Mouse (Mus musculus): Measurements from ENCODE around the gene Cyb5rl. TPM values are rescaled to one million over a fixed set of nuclear protein-coding genes. Genes with fewer than 3 reads are reported as not detected.

Gene Cyb5rl
- total RNA-seq (2015; ENCODE audit: low replicate concordance): 0.63 TPM in 1 of 2 replicates, not detected in the other
- 0.28 and 0.34 TPM in 2 replicates for total RNA-seq (2017; ENCODE audit: low replicate concordance)

DNA sequence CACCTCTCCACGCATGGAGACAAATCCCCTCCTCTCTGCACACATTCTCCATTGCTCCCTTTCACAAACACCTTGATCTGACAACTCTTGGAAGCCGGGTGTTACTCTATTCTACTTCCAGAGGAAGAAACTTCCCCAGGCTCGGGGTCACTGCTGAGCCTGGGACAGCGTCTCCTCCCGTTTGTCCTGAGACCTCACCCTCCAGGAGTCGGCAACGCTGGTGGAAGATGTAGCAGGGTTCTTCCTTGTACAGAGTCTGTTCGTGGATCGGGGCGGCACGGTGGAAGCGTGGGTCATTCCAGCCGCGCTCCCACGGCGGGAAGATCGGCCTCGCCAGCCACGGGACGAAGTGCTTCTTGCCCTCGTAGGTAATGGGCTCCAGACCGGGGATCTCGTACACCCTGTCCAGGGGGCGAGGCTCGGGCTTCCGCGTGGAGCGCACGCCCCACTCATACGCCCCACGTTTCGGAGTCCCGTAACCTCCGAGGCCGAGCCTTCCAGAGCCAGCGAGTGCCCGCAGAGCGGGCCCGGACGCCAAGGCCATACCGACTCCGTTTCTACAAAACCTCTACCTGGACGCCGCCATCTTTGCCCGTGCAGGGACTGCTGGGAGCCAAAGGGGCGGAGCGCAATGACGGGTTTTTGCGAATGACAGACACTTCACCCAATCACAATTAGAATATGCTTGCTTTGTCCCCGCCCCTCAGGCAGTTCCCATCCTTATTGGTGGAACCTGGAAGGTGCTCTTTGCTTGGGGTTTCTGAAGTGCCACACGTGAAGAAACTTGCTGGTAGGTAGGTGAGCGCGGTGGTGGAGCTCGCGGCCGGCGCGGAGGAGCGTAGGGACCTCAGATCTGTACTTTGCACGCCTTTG, at the start of gene Cyb5rl, which contains the start of gene Mrpl37:
Gene Cyb5rl, plus strand, starts transcription at position 737 of the 873 bp plus-strand sequence.
Gene Mrpl37, minus strand, starts transcription at position 617 of the 873 bp plus-strand sequence.
- ATAC-seq (replicated peaks; ENCODE audit: low FRiP score, poor library complexity, severe bottlenecking): peak; percentile 99

DNA sequence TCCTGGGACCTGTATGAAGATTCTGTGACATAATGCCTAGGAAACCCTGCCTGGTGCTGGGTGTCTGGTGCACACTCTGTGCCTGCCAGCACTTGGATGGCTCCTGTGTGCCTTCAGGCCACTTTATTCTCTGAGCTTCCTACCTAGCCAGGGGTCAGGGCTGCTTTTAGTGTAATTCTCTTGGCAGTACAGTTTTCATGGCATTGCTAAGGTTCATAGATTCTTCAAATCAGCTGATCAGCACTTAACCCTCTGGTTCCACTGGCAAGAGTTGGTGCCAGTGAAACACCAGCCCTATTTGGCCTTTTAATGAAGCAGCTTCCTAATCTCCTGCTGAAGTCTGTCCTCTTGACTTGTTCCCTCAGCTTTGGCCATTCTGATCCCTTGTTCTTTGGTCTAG, 49.5 kb upstream of the Cyb5rl start:
- no peak for ATAC-seq (replicated peaks; ENCODE audit: low FRiP score, poor library complexity, severe bottlenecking)

DNA sequence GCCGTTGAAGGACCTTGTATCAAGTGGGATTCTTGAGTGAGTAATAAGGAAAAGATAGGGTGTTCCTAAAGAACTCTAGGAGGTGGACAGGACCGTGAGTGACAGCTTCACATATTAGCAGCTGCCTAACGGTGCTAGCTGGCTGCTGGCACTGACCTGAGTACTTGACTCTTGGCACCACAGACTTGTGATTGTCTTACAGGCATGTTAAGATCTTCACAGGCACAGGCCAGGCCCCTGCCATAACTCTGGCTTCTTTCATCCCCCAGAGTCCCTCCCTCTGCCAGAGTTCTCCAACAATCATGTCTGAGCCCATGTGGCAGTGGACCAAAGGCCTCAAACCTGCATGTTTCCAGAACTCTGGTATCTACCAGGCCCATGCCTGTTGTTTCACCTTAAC, 48.3 kb upstream of the Cyb5rl start:
- ATAC-seq (replicated peaks; ENCODE audit: low FRiP score, poor library complexity, severe bottlenecking): no peak

DNA sequence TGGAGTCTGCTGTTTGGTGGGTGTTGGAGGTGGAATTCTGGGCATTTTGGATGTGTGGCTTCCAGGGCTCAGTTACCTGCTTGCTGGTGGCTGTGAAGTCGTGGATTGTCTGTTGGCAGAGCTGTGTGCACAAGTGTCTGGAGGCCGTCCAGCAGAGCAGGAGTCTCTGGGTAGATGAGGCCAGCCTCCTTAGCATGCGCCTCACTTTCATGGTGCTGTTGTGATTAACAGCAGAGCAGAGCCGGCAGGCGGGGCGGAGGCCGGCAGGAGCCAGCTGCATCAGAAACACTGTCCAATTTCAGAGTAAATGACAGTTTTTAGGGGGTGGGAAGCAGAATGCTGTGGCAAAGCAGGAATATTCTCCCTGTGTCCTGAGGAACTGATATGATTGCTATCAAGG, 47.8 kb upstream of the Cyb5rl start:
- ATAC-seq (replicated peaks; ENCODE audit: low FRiP score, poor library complexity, severe bottlenecking): no peak

DNA sequence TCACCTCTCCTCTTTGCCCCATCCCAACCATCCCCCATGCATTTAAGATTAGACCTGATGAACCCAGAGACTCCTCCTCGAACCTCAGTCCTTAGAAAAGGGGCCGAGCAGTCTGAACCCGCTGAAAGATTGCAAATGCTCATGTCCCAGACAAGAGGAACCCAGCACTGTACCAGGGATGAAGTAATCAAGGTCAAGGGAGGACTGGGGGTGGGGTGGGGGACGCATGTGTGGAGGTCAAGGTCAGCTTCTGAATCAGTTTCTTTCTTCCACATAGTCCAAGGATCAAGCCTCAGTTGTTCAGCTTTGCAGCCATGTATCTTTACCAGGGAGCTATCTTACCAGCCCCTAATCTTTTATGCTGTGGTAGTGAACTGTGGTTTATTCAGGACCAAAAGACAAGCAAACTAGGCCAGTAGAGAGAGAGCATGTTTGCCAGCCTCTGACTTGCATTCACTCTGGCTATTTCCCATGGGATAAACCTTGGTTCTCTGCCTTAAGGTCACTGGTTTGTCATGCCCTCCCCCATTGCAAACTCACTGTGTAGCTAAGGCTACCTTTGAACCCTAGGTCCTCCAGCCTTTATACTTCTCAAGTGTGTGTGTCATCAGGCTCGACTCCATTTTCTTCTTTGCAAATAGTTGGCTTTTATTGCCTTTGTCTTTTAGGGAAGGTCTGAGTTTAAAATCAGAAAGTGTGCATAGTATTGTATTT, 46.3 kb upstream of the Cyb5rl start:
- ATAC-seq (replicated peaks; ENCODE audit: low FRiP score, poor library complexity, severe bottlenecking): no peak

DNA sequence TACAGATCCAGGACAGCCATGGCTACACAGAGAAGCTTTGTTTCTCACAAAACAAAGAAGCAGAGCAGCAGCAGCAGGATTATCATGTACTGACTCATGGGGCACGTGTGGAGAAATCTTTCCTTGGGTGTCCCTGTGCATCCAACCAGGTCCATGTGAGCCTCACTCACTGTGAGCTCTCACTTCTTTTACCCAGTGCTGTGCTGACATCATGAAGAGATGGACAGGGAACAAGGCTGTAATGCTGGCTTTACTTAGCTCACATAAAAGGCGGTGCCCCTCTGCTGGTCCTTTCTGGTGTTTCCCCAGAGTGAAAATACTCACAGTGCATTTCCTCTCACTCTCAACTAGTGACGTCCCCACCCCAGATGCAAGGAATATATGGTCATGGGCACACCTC, 45.3 kb upstream of the Cyb5rl start:
- ATAC-seq (replicated peaks; ENCODE audit: low FRiP score, poor library complexity, severe bottlenecking): no peak

DNA sequence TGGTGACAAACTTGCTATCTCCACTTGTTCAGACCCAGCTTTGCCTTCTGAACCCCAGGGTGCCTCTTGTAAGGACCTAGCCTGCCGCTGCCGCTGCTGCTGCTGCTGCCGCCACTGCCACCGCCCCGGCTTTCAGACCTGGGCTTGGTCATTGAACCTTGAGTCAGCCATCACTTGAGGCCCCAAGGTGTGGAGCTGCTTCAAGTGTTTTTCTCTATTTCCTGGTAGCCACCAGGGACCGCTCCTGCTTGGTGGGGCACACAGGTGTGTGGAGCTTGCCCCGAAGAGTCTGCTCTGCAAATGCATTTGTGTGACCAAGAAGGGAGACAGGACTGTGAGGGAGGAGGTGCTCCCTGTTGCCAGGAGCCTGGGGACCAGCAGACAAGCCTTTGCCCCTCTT, 41.9 kb upstream of the Cyb5rl start:
- no peak for ATAC-seq (replicated peaks; ENCODE audit: low FRiP score, poor library complexity, severe bottlenecking)

DNA sequence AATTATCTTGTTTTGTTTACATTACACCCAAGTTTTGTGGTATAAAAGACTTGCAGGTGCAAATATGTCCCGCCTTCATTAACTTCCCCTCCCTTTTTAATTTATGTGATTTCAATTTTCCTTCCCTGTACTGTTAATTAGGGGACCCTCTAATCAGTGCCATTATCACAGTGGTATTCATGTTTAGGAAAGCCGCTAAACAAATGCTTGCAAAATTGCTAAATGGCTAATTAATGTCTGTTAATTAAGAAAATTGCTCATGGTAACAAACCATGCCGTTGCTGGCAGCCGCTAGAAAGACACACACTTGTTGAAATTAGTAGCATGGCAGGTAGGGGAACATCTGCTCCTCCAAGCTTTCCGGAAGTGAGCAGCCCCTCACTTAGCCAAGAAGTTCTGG, 41.4 kb upstream of the Cyb5rl start:
- no peak for ATAC-seq (replicated peaks; ENCODE audit: low FRiP score, poor library complexity, severe bottlenecking)

DNA sequence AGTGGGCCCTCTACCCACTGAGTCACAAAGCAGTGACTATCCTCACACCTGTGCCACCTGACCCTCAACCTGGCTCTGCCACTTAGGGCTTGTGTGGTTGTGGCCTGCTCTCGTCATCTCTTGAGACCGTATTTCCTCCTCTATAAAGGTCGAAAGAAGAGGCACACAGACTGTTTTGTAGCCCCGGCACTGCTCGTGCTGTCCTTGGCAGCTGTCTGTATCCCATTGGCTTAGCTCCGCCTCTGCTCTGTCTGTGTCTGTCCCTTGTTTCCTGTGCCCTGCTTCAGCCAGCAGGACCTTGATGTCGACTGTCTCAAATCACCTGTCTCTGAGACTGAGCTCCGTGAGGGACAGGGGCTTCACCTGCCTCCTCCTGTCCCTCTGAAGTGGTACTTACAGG, 40.3 kb upstream of the Cyb5rl start:
- no peak for ATAC-seq (replicated peaks; ENCODE audit: low FRiP score, poor library complexity, severe bottlenecking)

DNA sequence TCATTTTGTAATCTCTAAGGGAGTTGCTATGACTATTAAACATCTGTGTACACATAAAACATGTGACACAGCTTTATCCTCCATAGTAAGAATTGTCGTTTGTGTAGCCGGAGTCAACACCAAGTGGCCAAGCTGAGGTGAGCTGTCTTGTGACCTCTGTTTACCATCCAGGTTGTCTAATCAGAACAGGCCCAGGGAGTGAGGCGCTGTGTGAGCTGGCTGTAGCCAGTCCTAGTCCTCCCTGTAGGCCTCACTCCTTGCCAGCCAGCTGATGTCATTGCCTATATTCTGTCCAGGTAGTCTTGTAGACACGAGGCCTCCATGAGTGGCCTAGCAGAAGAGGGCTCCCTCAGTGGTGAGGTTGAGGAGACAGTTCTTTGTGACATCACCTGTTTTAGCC, 31.1 kb upstream of the Cyb5rl start:
- no peak for ATAC-seq (replicated peaks; ENCODE audit: low FRiP score, poor library complexity, severe bottlenecking)

DNA sequence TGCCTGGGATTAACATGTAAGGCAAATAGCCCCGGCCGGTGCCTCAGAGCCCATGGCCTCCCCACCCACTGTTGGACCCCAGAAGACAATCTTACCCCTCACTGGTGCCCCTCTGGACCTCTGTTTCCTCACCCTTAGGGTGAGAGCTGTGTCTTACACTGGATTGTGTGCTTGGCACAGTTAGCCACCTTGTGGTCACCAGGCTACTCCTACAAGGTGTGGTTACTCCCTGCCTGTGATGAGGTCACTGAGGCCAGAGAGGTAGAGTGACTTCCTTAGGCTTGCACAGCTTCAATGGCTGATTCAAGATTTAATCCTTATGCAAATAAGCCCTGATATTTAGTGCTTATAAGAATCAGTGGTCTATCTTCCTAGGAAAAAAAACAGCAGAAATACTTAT, 29.8 kb upstream of the Cyb5rl start:
- no peak for ATAC-seq (replicated peaks; ENCODE audit: low FRiP score, poor library complexity, severe bottlenecking)

DNA sequence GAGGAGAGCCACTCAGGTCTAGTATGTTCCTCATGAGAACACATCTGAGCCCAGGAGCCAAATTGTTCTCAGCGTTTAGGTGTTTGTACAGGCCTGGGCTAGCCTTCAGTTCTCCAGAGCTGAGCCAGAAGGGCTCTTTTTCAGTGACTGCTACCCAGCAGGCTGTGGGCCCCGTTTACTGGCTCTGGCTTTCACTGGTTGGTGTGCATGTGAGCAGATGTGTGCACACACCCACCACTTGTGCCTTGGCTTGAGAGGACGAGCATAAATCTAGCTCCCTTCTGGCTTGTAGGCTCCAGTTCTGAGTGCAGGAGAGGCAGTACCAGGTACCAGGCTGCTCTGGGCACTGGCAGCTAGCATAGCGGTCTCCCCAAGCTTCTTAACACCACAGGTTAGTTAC, 28.5 kb upstream of the Cyb5rl start:
- no peak for ATAC-seq (replicated peaks; ENCODE audit: low FRiP score, poor library complexity, severe bottlenecking)

DNA sequence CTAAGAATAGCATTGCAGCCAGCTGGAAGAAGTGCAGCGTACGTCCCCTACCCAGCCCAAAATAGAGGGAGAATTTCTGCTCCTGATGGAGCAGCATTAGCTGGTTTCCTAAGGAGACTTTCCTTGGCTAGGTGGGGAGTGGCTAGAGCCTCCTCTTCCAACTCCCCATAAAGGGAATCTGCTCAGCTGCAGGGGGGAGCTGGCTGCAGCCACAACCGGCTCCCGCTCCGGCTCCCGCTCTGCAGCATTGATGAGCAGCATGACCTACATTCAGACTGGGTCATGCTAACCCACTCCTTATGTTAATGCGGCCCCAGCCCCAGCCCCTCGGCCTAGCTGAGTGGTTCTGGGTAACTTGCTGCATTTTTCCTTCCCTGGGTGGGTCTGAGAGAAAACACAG, 27.5 kb upstream of the Cyb5rl start:
- no peak for ATAC-seq (replicated peaks; ENCODE audit: low FRiP score, poor library complexity, severe bottlenecking)

DNA sequence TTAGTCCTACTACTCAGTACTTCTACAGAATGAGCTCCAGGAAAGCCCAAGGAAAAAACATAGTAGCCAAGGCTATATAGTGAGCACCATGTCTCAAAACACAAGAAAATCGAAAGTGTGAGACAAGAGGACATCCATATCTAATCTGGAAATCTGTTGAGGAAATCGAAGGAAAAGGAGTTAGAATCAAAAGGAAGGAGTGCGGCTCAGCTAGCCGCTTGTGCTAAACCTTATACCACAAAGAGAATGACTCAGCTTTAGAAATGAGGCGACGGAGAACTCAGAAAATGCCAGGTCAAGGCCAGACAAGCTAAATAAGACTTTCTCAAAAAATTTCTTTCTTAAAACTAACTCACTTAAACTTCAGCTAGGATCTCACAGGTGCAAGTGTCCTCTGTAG, 24.5 kb upstream of the Cyb5rl start:
- no peak for ATAC-seq (replicated peaks; ENCODE audit: low FRiP score, poor library complexity, severe bottlenecking)

DNA sequence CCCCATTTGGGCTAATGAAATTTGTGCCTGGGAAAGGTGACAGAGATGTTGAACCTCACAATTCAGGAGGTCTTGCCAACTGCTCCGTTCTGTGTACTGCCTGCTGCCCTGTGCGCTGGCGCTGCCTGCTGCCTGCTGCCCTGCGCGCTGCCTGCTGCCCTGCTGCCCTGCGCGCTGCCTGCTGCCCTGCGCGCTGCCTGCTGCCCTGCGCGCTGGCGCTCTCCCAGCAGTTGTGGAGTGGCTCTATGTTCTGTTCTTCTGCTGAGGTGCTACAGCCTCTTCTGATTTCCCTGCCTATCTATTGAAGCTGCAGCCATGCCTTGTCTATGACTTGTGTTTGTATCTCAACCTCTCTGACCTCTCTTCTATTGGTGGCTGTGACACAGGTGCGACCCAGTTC, 21.6 kb upstream of the Cyb5rl start:
- no peak for ATAC-seq (replicated peaks; ENCODE audit: low FRiP score, poor library complexity, severe bottlenecking)

DNA sequence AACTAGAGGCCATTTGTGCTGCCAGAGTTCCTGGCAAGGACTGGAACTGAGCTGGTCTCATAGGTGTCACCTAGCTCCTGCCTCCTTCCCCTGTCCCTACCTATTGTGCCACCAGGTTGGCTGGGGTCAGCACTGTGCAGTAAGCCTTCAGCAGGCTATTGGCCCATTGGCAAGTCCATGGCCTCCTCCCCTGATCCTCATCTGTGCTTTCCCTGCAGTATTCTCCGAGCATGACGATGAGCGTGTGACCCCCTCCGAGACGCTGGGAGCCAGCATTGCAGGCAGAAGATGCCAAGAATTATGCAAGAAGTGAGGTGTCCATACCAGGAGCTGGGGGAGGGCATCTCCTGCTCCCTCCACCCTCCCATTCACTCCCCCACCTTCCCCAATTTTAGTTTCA, 19.0 kb upstream of the Cyb5rl start:
- ATAC-seq (replicated peaks; ENCODE audit: low FRiP score, poor library complexity, severe bottlenecking): no peak

DNA sequence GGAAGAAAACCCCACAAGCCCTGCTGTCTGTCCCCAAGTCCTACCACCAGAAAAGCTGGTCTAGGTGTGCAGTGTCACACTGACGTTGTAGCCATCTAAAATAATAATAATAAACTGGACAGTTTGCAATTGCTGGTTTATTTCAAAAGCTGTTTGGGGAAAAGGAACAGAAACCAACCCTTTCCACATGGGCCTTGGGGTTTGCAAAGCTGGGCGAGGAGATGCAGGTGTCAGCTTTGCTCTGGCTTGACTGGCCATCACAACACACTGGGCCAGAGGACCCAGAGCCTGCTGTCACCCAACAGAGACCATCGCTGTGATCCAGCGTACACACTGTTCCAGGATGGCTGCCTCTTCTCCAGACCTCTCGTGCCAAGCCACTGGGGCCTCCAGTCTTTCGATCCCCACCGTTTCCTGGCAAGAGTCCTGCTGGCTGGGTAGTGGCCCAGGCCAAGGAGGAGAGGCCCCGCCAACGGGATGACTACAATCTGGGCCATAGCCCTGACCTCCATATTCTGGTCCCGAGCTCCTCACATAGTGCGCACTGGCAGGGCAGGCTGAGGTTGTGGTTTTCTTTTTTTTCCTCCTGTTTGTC, 18.1 kb upstream of the Cyb5rl start:
- ATAC-seq (replicated peaks; ENCODE audit: low FRiP score, poor library complexity, severe bottlenecking): no peak

DNA sequence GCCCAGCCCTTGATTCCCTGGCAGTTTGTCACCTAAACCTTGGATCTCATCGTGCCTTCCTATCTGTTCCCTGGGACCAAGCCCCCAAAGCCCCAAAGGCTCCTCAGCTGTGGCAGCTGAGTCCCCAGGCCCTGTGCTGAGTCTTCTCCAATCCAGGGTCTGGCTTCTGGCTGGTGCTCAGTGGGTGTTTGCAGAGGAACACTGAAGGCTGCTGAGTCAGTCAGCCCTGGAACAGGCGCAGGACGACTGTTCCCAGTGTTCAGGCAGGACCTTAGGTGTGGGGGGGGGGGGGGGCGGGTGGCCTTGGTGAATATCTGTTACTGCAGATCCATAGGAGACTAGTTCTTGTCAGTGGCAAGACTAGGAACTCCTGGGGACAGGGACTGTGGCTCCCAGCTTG, 14.9 kb upstream of the Cyb5rl start:
- no peak for ATAC-seq (replicated peaks; ENCODE audit: low FRiP score, poor library complexity, severe bottlenecking)

DNA sequence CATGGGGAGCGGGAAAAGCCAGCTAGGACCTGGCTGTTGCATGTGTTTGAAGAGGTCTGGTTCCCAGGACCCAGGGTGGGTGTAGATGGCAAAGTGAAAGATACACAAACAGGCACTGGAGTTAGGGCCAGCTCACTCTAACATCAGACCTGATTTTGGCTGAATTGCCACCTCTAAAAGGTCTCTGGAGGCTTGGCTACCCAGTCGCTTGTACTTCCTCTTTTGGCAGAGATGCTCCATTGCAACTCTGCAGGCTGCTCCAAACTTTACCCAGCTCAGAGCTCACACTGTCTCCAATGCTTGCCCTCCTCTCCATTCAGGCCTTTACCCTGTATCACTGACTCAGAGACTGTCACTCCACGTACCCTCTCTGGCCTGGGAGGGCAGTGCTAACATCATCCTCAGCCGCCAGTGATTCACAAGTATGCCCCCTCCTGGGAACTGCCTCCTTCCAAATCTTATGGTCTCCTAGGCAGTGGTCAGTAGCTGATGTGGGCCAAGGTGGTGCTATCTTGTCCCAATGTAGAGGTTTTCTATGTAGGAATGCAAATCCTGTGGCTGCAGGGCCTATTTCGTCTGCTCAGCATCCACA, 13.7 kb upstream of the Cyb5rl start:
- ATAC-seq (replicated peaks; ENCODE audit: low FRiP score, poor library complexity, severe bottlenecking): no peak

DNA sequence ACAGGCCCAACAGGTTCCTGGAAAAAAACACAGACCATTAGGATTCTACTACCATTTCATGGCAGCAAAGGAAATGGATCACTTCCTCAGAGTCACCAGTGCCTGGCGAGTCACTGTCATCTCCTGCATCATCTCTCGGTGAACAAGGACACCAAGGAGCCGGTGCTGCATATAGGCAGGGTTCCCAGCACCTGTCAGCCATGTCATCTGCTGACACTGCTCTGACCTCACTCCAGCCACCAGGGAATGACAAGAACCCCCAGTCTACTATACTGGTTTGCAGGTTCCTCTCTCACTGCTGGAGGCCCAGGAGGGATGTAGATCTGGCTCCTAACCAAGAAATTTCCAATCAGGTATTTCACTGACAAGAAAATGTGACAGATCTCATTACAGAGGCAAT, 10.7 kb upstream of the Cyb5rl start:
- no peak for ATAC-seq (replicated peaks; ENCODE audit: low FRiP score, poor library complexity, severe bottlenecking)

Measured in erythroblast, adult 5-6 weeks (primary cell).